In the genomic region with DNA sequence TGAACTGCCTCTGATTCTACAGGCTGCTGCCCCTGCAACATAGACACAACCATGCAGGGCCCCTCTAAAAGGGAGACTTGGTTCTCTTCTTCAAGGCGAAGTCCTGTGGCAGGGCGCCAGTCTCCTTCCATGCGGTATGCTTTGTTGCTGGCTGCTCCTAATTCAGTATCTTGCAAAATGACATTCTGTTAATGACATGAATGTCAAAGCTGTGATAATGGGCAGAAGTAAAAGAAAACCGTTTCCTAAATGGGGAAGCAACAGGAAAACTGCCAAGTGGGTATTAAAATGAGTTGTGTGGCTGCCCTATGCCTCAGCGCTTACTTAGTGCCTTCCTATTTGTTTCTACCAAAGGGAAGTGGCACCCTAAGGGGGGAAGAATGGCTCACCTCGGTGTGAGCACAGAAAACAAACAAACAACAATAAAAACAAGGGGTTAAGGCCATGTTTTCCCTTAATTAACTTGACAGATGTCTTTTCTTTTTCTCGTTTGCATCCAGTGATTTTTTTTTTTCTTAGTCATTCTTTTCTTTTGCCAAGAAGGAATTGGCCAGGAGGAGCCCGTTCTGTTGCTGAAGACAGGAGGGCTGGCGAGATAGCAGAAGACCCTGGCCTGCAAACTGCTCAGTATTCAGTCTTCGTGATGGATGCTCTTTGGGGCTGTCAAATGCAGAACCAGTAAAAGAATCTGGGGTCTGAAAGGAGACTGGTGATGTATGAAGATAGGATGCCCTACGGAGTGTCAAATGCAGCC, we compare ENCODE assay signal across 9 mouse cellular contexts.
A peak's percentile ranks its signal among the peaks of the same experiment; 100 is the strongest.
DNase-seq lines count a peak whose midpoint lies in the region; ATAC-seq lines count a peak whose summit lies in the region.
"Had no signal": no experiment of that assay in that cellular context is flagged by ENCODE, and none has a peak within 500 bp of the region (broad histone marks: within the 10 kb centered on the region; RNA-seq: fewer than 3 reads in every experiment).

No protein-coding gene starts in this region.

- peaks cover 13% of the 10 kb centered on the region for H3K4me1 ChIP-seq in hindbrain, embryonic 13.5 days (replicated peaks)
- H3K4me1 ChIP-seq: limb, embryonic 12.5 days had no signal

- ATAC-seq in hindbrain, embryonic 13.5 days (ENCODE audit: low FRiP score): peak; percentile 43; the same call in 1 of the 2 replicates
- no peak for ATAC-seq in activated CD4-positive, CD25-positive, alpha-beta regulatory T cell, adult 4 months

- peak; percentile 34 to 63 for DNase-seq in adrenal gland, adult (ENCODE audit: inconsistent age in 2 of 2, low spot score in 1 of 2)
- DNase-seq in adrenal gland, postnatal 4 days (ENCODE audit: low spot score in 2 of 2): no peak
- DNase-seq in retina, postnatal 1 day: peak; percentile 52
- DNase-seq in retina, embryonic 14.5 days (ENCODE audit: low spot score): no peak
- DNase-seq in lung, postnatal 10 days: peak; percentile 84
- no peak for DNase-seq in urinary bladder, adult 2 months (ENCODE audit: low spot score)

- H3K4me3 ChIP-seq in hindbrain, embryonic 13.5 days: no peak overlapping the region
- H3K4me3 ChIP-seq: limb, embryonic 12.5 days had no signal

- peaks cover 8% of the 10 kb centered on the region; the same call in 1 of the 2 replicates for H3K9me3 ChIP-seq in hindbrain, embryonic 13.5 days

- no peaks in the 10 kb centered on the region for H3K27me3 ChIP-seq in hindbrain, embryonic 13.5 days
- H3K27me3 ChIP-seq: limb, embryonic 12.5 days had no signal

- 34% methylated on average over 11 of the region's 11 CpGs for WGBS in hindbrain, embryonic 13.5 days

- H3K27ac ChIP-seq in hindbrain, embryonic 13.5 days: peak overlapping the region; percentile 26; the same call in 1 of the 2 replicates
- H3K27ac ChIP-seq: limb, embryonic 12.5 days had no signal

- no peaks in the 10 kb centered on the region for H3K36me3 ChIP-seq in hindbrain, embryonic 13.5 days

- H3K4me2 ChIP-seq in hindbrain, embryonic 13.5 days: no peak overlapping the region
- H3K4me2 ChIP-seq: limb, embryonic 12.5 days had no signal

- no peak overlapping the region for H3K9ac ChIP-seq in hindbrain, embryonic 13.5 days
- H3K9ac ChIP-seq: limb, embryonic 12.5 days had no signal

Comparison
In these comparisons a context has a peak if more than half of its experiments do, and no peak if none do; other contexts are left out.
1. DNase-seq: peak in adrenal gland, adult (2 of 2), retina, postnatal 1 day (single experiment) and lung, postnatal 10 days (single experiment); none in adrenal gland, postnatal 4 days (0 of 2), retina, embryonic 14.5 days (single experiment) and urinary bladder, adult 2 months (single experiment).